Mouse (Mus musculus): ENCODE results near the gene Clic4. TPM values are rescaled to one million over a fixed set of nuclear protein-coding genes. Genes with fewer than 3 reads are reported as not detected.
A peak's percentile ranks its signal among the peaks of the same experiment; 100 is the strongest.

Gene Clic4
- 10 to 100 TPM; 27.1 to 27.6 TPM for total RNA-seq (2021)

- DNase-seq (ENCODE audit: extremely low spot score in 1 of 2, low spot score in 2 of 2) = peak; percentile 93 to 99
- intact Hi-C loops (cut with DNase I) = loop anchor here (5.0 kb wide), 1 partner anchor 40 kb away; no protein-coding TSS in a partner anchor
Observed at GRCm38 (mm10) chr4:135272640-135273306, at the start of gene Clic4. Gene Clic4 (minus strand): TSS chr4:135272814.

DNA sequence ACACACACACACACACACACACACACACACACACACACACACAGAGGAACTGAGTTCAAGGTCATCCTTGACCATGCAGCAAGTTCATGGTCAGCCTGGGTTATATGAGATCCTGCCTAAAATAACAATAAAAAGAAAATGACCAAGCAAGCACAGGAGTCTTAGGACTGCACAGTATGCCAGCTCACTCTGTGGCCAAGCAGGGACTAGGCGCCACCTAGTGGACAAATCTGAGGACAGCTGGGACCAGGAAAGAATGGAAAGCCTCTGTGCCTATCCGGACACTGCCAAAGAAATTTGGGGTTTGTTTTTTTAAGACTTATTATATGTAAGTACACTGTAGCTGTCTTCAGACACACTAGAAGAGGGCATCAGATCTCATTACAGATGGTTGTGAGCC, 45.4 kb upstream of the Clic4 start:
- DNase-seq (ENCODE audit: extremely low spot score in 1 of 2, low spot score in 2 of 2) = peak; percentile 68 to 73
- intact Hi-C loops (cut with DNase I) = loop anchor here (2.0 kb wide), 1 partner anchor 99 kb away; no protein-coding TSS in a partner anchor

DNA sequence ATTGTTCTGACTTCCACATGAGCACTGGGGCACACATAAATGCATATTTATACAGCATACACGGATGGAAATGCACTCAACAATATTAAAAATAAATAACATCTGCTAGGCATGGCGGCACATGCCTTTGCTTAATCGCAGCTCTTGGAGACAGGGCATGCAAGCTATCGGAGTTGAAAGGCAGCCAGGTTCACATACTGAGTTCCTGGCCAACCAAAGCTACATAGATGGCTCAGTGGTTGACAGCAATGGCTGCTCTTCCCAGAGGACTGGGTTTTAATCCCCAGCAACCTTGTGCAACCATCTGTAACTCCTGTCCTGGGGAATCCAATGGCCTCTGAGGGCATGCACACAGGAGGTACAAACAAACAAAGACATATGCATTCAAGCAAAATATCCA, 44.9 kb upstream of the Clic4 start:
- intact Hi-C loops (cut with DNase I) = no loop called here
- no peak for DNase-seq (ENCODE audit: extremely low spot score in 1 of 2, low spot score in 2 of 2)

DNA sequence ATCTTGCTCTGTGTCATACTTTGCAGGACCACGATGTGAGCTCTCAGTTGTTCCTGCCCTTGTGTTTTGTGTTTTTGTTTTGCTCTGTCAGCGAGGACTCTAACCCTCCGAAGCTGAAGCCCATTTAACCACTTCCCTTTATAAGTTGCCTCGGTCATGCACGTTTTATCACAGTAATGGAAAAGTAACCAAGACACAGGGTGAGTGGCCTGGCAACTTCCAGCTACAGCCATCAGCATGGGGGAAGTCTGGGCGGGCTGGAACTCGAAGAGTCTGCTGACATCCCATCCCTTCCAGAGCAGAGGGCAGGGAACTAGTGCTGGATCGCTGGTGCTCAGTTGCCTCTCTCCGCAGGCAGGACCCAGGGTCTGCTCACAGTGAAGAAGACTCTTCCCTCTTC, 42.7 kb upstream of the Clic4 start:
- no peak for DNase-seq (ENCODE audit: extremely low spot score in 1 of 2, low spot score in 2 of 2)
- intact Hi-C loops (cut with DNase I) = no loop called here

DNA sequence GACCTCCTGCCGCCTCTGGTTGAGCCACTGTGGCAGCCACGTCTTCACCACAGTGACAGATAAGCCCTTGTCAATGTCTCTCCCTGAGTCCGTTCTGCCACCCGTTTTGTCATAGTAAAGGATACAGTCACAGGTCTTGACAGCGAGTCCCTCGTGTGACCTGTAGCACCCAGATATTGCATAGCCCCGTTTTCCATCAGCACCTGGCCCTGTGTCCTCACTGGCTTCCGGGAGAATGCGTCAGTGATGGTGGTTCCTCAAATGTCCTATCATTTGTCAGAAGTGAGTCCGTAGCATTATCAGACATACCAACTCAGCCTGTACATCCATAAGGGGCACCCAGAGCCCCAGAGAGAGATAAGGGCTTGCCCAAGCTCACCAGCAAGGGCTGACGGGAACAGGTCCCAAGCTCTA, 41.8 kb upstream of the Clic4 start:
- intact Hi-C loops (cut with DNase I) = loop anchor here (5.0 kb wide), 1 partner anchor 42 kb away; the partner anchor contains the start of gene Clic4
- no peak for DNase-seq (ENCODE audit: extremely low spot score in 1 of 2, low spot score in 2 of 2)

GRCm38 (mm10) chr4:135313761-135314241, 41.2 kb upstream of the Clic4 start:
- DNase-seq (ENCODE audit: extremely low spot score in 1 of 2, low spot score in 2 of 2) = no peak
- intact Hi-C loops (cut with DNase I) = loop anchor here (5.0 kb wide), 1 partner anchor 42 kb away; the partner anchor contains the start of gene Clic4

DNA sequence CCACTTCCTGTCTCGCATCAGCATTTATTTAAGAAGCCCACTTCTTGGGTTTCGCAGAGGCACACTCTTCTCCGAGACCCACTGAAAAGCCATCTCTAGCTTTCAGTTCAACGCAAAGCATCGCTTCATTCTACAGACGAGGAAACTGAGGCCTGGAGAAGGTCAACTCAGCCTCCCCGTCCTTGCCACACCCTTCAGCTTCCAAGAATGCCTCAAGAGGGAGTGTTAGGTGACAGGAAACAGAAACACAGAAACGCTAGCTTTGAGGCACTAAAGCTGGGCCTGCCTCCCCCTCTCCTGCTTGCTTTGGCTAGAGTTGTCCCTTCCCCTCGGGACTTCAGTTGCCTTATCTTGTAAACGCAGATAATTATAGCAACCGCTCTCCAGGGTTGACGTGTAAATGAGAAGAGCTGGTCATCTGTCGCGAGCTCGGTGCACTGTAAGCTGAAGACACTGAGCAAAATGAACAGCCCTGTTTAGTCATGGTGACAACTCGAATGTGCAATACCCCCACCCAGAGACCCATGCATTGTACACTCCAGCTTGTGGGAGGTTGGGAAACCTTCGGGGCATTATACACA, 40.6 kb upstream of the Clic4 start:
- intact Hi-C loops (cut with DNase I) = loop anchor here (5.0 kb wide), 1 partner anchor 41 kb away; the partner anchor contains the start of gene Clic4
- DNase-seq (ENCODE audit: extremely low spot score in 1 of 2, low spot score in 2 of 2) = no peak

GRCm38 (mm10) chr4:135312706-135313105, 40.1 kb upstream of the Clic4 start:
- peak in 1 of 2 experiments; percentile 79 for DNase-seq (ENCODE audit: extremely low spot score in 1 of 2, low spot score in 2 of 2)
- intact Hi-C loops (cut with DNase I) = loop anchor here (5.0 kb wide), 1 partner anchor 40 kb away; the partner anchor contains the start of gene Clic4

DNA sequence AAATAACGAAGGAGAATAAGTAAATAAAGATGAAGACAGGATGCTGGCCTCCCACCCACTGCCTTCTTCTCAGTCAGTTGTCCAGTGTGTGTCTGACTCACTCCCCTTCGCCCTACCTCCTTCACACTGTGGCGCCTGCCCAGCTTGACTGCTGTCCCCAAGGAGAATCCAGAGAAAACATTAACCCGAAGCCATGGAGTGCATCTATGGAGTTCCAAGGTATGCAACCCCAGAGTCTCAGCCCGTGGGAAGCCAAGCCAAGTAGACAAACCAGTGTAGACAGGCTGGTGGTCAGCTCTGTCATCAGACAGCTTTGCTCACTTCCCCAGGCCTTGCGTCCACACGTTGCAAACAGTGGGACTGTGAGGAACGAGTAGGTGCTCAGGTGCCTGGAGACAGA, 37.8 kb upstream of the Clic4 start:
- intact Hi-C loops (cut with DNase I) = loop anchor here (5.0 kb wide), 1 partner anchor 38 kb away; the partner anchor contains the start of gene Clic4
- no peak for DNase-seq (ENCODE audit: extremely low spot score in 1 of 2, low spot score in 2 of 2)

DNA sequence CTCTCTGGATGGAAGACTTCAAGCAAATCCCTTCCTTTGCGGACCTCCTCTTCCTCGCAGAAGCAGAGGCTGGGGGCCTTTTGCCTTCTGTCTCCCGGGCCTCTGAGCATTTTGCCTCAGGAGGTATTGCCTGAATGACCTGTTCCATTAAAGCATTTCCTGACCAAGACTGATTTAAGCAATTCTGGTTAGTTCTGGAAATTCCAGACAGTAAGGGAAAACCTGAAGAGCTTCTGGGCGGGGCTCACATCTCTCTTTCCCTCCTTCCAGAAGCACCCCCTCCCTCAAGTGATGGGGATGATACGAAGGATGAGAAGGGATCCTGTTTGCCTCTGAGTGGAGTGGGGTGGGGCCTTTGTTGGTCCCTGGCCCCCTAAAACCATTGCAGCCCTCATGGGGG, 37.1 kb upstream of the Clic4 start:
- DNase-seq (ENCODE audit: extremely low spot score in 1 of 2, low spot score in 2 of 2) = no peak
- intact Hi-C loops (cut with DNase I) = loop anchor here (5.0 kb wide), 1 partner anchor 37 kb away; the partner anchor contains the start of gene Clic4

GRCm38 (mm10) chr4:135309112-135309659, 36.6 kb upstream of the Clic4 start:
- no peak for DNase-seq (ENCODE audit: extremely low spot score in 1 of 2, low spot score in 2 of 2)
- intact Hi-C loops (cut with DNase I) = no loop called here

GRCm38 (mm10) chr4:135306971-135307632, 34.5 kb upstream of the Clic4 start:
- intact Hi-C loops (cut with DNase I) = no loop called here
- peak in 1 of 2 experiments; percentile 70 for DNase-seq (ENCODE audit: extremely low spot score in 1 of 2, low spot score in 2 of 2)

DNA sequence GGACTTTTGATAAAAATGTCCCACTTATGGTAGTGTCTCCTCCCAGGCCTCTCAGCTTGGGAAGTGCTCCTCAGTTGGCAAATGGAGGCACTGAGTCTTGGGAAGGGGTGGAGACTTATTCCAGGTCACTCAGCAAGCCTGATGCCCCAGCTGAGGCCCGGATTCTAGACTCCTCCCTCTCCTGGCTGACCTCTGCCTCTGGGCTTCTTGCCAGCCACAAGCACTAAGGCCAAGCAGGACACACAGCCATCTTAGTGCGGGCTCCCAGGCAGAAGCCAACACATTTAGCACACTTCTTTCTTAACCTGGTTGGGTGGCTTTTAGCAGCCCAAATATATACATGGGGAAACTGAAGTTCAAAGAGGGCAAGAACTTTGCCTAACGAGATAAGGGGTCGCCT, 33.9 kb upstream of the Clic4 start:
- intact Hi-C loops (cut with DNase I) = no loop called here
- DNase-seq (ENCODE audit: extremely low spot score in 1 of 2, low spot score in 2 of 2) = peak in 1 of 2 experiments; percentile 69

DNA sequence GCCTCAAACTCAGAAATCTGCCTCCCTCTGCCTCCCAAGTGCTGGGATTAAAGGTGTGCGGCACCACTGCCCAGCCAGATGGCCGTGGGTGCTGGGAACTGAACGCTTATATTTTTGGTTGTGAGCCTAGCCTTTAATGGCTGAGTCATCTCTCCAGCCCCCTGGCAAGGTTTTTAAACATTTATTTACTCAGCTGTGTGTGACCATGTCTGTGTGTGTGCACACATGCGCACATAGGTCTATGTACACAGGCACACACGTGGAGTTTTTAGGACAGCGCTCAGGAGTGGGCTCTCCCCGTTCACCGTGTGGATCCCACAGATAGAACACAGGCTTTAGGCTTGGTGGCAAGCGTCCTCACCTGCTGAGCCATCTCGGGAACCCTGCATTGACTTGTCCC, 29.6 kb upstream of the Clic4 start:
- DNase-seq (ENCODE audit: extremely low spot score in 1 of 2, low spot score in 2 of 2) = no peak
- intact Hi-C loops (cut with DNase I) = no loop called here

- intact Hi-C loops (cut with DNase I) = no loop called here
- no peak for DNase-seq (ENCODE audit: extremely low spot score in 1 of 2, low spot score in 2 of 2)
Observed at GRCm38 (mm10) chr4:135301166-135301565, 28.6 kb upstream of the Clic4 start.

DNA sequence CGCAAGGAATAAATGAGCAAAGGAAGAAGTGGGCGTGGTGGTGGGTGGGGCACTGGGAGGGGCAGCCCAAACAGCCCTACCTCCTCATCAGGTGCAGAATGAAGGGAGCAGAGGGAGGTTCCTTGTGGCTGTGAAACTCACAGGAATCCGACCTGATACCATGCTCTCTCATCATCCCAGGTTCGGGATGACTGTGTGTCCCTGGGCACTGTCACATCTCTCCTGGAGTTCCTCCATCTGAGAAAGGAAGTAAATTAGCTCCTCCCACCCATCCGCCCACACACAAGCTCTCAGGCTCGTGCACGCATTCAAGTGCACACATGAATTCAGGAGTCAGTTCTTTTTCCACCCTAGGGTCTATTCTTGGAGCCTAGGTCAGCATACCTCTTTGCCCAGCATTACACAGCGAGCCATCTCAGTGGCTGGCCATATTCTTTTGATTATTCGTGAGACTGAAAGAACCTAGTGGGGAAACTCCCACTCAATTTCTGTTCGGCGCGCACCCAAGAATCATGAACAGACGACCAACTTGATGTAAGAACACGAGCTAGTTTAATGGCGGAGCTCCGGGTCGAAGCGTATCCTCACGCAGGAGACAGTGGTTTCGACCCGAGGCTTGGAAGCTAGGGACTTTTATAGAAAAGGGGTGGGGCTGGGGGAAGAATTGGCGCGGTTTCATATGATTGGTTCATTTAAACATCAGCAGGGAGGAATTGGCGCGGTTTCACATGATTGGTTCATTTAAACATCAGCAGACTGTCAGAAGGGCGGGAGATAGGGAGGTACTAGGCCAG, 27.8 kb upstream of the Clic4 start:
- intact Hi-C loops (cut with DNase I) = no loop called here
- no peak for DNase-seq (ENCODE audit: extremely low spot score in 1 of 2, low spot score in 2 of 2)

DNA sequence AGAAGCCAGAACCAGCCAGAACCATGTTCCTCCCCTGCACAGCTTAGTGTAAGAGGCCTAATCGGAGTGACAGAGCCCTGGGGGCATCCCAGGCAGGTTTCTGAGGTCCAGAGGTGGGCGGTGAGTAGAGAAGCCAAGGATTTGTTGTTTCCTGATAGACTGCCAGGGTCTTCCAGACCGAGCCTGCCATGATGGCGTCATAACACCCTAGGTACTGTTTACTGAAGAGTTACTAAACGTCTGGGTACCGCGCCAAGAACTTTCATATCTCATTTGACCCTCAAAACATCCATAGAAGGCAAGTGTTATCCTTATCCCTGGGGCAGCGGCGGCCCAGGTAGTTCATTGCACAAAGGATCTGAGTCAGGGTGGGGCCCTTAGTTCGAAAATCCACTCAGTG, 26.1 kb upstream of the Clic4 start:
- no peak for DNase-seq (ENCODE audit: extremely low spot score in 1 of 2, low spot score in 2 of 2)
- intact Hi-C loops (cut with DNase I) = no loop called here

- DNase-seq (ENCODE audit: extremely low spot score in 1 of 2, low spot score in 2 of 2) = peak; percentile 66 to 78
- intact Hi-C loops (cut with DNase I) = no loop called here
Observed at GRCm38 (mm10) chr4:135297931-135298546, 25.4 kb upstream of the Clic4 start.

Measured in left cerebral cortex, postnatal 10 days (tissue).